Mouse (Mus musculus) hindbrain, postnatal 0 days (tissue): ENCODE results near the gene BC048562. TPM values are rescaled to one million over a fixed set of nuclear protein-coding genes. Genes with fewer than 3 reads are reported as not detected.

ENCODE experiments used
- ATAC-seq: fragments of 200-750 bp; cut with Nextera tagmentation; 2 replicates; pipeline ENCODE4 v1.8.0; 2017; ENCODE audit warnings: mild to moderate bottlenecking, moderate TSS enrichment, moderate library complexity
- DNase-seq: peaks from one replicate; pipeline ENCODE4 v3.0.0-alpha.2; 2015; ENCODE audit warnings: low spot score
- H3K27ac ChIP-seq: fragments of 300-500 bp; sonication (generic); 2 replicates; pipeline ENCODE4 v1.5.1; 2014; ENCODE audit warnings: mild to moderate bottlenecking
- H3K27me3 ChIP-seq: fragments of 300-500 bp; sonication (generic); 2 replicates; pipeline ENCODE4 v1.6.1; 2014; ENCODE audit warnings: low read length, mixed read lengths; ENCODE audit not compliant: insufficient read depth
- H3K36me3 ChIP-seq: fragments of 300-500 bp; sonication (generic); 2 replicates; pipeline ENCODE4 v1.6.1; 2014; ENCODE audit warnings: low read length, mixed read lengths; ENCODE audit not compliant: insufficient read depth
- H3K4me1 ChIP-seq: fragments of 300-500 bp; sonication (generic); 2 replicates; pipeline ENCODE4 v1.6.1; 2014; ENCODE audit warnings: antibody characterized with exemption, low read length, mixed read lengths; ENCODE audit not compliant: insufficient read depth
- H3K4me2 ChIP-seq: fragments of 300-500 bp; sonication (generic); 2 replicates; pipeline ENCODE4 v1.6.1; 2014; ENCODE audit warnings: low read depth, mild to moderate bottlenecking, low read length, moderate library complexity, mixed read lengths
- H3K4me3 ChIP-seq: fragments of 300-500 bp; sonication (generic); 2 replicates; pipeline ENCODE4 v1.5.1; 2014; ENCODE audit warnings: low read length
- H3K9ac ChIP-seq: fragments of 300-500 bp; sonication (generic); replicated peaks from 2 replicates; pipeline ENCODE4 v1.6.1; 2014; ENCODE audit warnings: mild to moderate bottlenecking, low read length, moderate library complexity, mixed read lengths
- H3K9me3 ChIP-seq: fragments of 300-500 bp; sonication (generic); 2 replicates; pipeline ENCODE4 v1.6.1; 2016; ENCODE audit warnings: low read length, mixed read lengths
- CTCF ChIP-seq: IDR thresholded peaks from 2 replicates; pipeline ENCODE4 v1.5.1; 2016; ENCODE audit warnings: antibody characterized with exemption, control low read depth, low read depth
- WGBS: fragments of 180-500 bp; shearing (Covaris S2); extraction: QIAGEN DNeasy Blood & Tissue Kit; methylation state at CpG from one replicate; pipeline ENCODE4 v1.1.7; 2014; 5-methylcytosine and 5-hydroxymethylcytosine counted together
- polyA plus RNA-seq: library from polyadenylated mRNA; unstranded; fragments of >200 nt; fragmentation: Nextera tagmentation; extraction: Ambion mirVana; gene quantifications from 2 replicates; pipeline ENCODE4 v1.2.1, GENCODE M21; 2015
- total RNA-seq: library from RNA; depleted of rRNA; stranded (reverse); fragments of >200 nt; gene quantifications from 2 replicates; pipeline ENCODE4 v1.2.3, GENCODE M21; 2014

BC048562 gene
- total and polyA plus RNA-seq, 2 experiments from 2014 or later, result not detected

DNA sequence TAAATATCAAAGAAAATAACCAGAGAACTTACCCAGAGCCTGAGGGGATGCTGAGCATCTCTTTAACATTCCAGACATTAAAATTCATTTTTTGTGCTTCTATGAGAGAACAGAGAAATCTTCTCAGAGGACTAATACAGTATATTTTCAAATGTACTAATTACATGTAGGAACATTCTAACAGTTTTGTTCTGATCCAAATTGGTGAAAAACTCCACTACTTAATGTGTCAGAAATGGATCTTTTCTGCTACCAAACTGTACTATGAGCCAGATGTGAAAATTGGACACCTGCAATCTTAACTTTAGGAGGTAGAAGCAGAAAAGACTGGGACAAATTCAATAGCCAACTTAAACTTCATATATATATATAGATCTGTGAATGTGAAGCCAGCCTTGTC, 7.9 kb upstream of the BC048562 start, which contains the start of gene Ccdc36:
Gene Ccdc36 (minus strand): TSS at position 101 of the 400 bp plus-strand sequence.
- TF ChIP-seq CTCF, result no peak
- no peak within 1 kb of the TSS for H3K4me3 ChIP-seq
- no peak within 1 kb of the TSS for H3K4me2 ChIP-seq
- no peak within 1 kb of the TSS for H3K9ac ChIP-seq
- no peaks in the 10 kb centered on the region for H3K27me3 ChIP-seq
- DNase-seq, result no peak
- no peak within 1 kb of the TSS for H3K27ac ChIP-seq
- no peak for ATAC-seq
- H3K36me3 ChIP-seq, result no peaks in the 10 kb centered on the region
- H3K4me1 ChIP-seq, result no peaks in the 10 kb centered on the region
- no peaks in the 10 kb centered on the region for H3K9me3 ChIP-seq

DNA sequence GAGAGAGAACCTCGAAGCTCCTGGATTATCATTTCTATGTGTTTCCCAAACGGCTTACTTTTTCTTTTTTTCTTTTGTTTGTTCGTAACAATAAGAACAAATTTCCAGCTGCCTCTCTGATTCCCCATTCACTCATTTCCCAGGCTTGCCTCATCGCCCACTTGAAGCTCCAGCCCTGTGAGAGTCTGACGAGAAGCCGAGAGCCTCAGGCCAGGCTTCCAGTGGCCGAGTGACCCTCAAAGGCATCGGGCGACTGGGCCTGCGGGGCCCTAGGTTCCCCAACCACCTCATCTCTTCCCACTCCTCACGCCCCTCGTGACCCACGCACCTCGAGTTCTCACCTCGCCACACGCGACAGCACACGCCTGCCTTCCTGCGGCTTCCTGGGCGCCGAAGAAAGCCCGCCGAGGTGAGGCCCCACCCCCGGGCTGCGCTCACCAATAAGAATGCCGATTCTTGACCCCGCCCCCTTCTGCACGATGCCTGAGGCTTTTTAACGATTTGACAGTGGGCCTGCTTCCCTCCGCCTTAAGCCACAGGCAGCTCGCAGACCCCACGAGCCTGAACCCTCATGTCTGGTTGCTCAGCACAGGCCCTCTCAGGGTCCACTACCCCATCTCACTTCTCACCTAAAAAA, 4.7 kb upstream of the BC048562 start:
- no peaks in the 10 kb centered on the region for H3K27me3 ChIP-seq
- ATAC-seq (peak; percentile 70; the same call in 1 of the 2 replicates), DNase-seq (peak; percentile 63)
- H3K27ac ChIP-seq, result no peak overlapping the region
- H3K36me3 ChIP-seq, result no peaks in the 10 kb centered on the region
- H3K9ac ChIP-seq, result no peak overlapping the region
- H3K4me1 ChIP-seq, result no peaks in the 10 kb centered on the region
- no peaks in the 10 kb centered on the region for H3K9me3 ChIP-seq
- H3K4me2 ChIP-seq, result peak overlapping the region; percentile 46
- peak overlapping the region; percentile 21 for H3K4me3 ChIP-seq
- 44% methylated on average over 32 of the region's 32 CpGs for WGBS
- no peak for TF ChIP-seq CTCF

DNA sequence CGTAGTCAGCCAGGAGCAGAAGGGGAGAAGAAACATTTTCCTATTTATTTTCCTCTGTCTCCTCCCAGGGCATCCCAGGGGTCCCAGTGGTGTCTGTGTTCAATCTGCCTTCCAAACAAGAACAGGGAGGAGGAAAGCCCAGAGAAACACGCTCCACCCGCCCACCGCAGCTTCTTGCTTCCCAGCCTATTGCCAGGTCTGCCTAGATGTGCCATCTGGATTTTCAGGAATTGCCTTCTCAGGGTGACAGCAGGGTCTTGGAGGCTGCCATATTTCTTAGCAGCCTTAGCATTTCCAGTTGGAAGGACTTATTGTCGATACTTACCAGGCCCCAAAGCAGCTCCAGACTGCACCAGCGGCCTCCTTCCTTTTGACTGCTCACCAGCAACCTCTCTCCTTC, 2.9 kb downstream of the BC048562 start:
- peaks cover 4% of the 10 kb centered on the region; the same call in 1 of the 2 replicates for H3K4me1 ChIP-seq
- DNase-seq (peak; percentile 52), ATAC-seq (no peak)
- H3K27me3 ChIP-seq, result no peaks in the 10 kb centered on the region
- H3K9ac ChIP-seq, result no peak overlapping the region
- no peak overlapping the region for H3K4me2 ChIP-seq
- no peaks in the 10 kb centered on the region for H3K36me3 ChIP-seq
- 59% methylated on average over 6 of the region's 6 CpGs for WGBS
- peak overlapping the region; percentile 11; the same call in 1 of the 2 replicates for H3K27ac ChIP-seq
- no peak for TF ChIP-seq CTCF
- no peak overlapping the region for H3K4me3 ChIP-seq
- no peaks in the 10 kb centered on the region for H3K9me3 ChIP-seq

DNA sequence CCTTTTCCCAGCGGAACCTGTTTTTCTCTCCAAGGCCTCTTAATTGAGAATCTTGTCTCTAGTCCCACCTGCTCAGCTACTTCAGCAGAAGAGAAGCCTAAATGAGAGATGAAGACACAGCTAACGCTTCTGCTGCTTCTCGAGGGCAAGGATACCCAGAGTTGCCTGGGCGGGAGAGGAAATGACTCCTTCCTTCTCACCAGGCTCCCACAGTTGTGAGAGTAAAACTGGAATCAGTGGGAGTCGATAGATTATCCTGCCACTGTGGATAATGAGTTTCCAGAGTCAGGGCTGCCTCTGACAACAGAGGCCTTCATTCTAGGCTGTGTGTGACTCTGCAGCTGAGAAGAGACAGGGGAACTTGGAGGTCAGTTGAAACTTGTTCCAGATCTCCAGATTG, 4.2 kb downstream of the BC048562 start:
- Histone ChIP-seq H3K4me2 (no peak overlapping the region), H3K9ac (no peak overlapping the region), H3K27ac (no peak overlapping the region), H3K4me1 (peaks cover 4% of the 10 kb centered on the region; the same call in 1 of the 2 replicates), H3K27me3 (no peaks in the 10 kb centered on the region), H3K9me3 (no peaks in the 10 kb centered on the region), H3K36me3 (no peaks in the 10 kb centered on the region), H3K4me3 (no peak overlapping the region)
- ATAC-seq (no peak), DNase-seq (no peak)
- WGBS, result 61% methylated on average over 5 of the region's 5 CpGs
- TF ChIP-seq CTCF, result no peak

DNA sequence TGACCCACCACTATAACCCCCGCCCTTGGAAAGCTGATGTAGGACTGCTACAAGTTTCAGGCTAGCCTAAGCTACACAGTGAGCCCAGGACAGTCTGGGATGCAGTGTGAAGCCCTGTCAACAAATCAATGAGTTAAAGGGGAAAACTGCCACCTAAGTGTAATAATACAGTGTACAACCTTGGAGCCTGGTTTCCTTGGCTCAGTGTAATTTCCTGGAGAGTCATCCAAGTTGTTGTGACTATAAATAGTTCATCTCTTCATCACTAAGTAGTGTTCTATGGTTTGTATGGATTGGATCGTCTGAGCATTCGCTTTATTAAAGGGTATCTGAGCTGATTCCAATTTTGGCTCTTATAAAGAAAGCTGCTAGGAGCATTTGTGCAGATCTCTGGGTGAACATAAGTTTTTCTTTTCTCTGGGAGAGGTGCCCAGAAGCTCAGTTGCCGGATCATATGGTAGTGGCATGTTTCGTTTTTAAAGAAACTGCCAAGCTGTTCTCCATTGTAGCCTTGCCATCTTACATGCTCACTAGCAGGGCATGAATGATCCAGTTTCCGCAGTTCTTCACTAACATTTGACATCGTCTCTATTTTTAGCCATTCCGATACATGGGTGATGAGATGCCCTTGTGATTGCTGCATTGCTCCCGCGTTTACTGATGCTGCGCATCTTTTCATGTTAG, 5.1 kb downstream of the BC048562 start:
- DNase-seq (no peak), ATAC-seq (no peak)
- Histone ChIP-seq H3K4me3 (no peak overlapping the region), H3K36me3 (no peaks in the 10 kb centered on the region), H3K9ac (no peak overlapping the region), H3K9me3 (no peaks in the 10 kb centered on the region), H3K4me1 (peaks cover 4% of the 10 kb centered on the region; the same call in 1 of the 2 replicates), H3K4me2 (no peak overlapping the region), H3K27ac (no peak overlapping the region), H3K27me3 (no peaks in the 10 kb centered on the region)
- no peak for TF ChIP-seq CTCF
- 66% methylated on average over 11 of the region's 11 CpGs for WGBS

DNA sequence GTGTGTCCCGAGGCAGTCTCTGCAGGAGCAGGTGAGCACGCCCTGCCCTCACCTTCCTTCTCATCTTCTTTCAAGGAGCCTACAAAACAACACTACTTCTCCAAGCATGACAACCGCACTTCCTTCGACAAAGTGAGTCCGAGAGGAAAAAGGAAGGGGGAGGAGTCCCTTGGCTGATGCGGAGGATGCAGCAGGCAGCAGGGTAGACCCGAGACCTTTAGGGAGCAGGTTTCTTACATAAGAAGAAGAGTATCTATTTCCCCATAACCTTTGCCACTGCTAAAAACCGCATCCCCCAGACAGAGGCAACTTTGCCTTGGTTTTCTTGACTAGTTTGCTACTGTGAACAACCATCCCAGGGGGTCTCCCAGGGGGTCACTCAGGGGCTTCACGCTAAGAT, 8.8 kb downstream of the BC048562 start:
- no peak overlapping the region for H3K9ac ChIP-seq
- H3K27me3 ChIP-seq, result no peaks in the 10 kb centered on the region
- H3K4me2 ChIP-seq, result no peak overlapping the region
- no peaks in the 10 kb centered on the region for H3K9me3 ChIP-seq
- WGBS, result 74% methylated on average over 9 of the region's 9 CpGs
- no peak overlapping the region for H3K27ac ChIP-seq
- peaks cover 5% of the 10 kb centered on the region; the same call in 1 of the 2 replicates for H3K36me3 ChIP-seq
- no peak for TF ChIP-seq CTCF
- DNase-seq (no peak), ATAC-seq (no peak)
- H3K4me3 ChIP-seq, result no peak overlapping the region
- H3K4me1 ChIP-seq, result peaks cover 9% of the 10 kb centered on the region

DNA sequence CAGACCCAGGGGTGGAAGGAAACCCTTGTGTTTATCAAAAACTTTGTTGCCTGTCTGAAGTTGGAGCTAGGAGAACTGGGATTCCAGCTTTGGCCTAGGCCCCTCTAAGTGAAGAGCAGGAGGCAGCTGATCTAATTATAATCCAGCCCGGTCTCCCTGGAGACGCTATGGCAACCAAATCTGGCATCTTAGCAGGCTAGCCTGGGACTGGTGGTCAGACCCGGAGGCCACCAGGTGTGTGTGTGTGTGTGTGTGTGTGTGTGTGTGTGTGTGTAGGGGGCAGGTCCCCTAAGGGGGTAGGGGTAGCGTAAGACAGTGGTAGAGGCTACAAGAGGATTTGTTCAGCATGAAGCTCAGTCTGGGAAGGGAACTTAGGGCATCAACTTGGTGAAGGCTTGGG, 13.6 kb downstream of the BC048562 start:
- Histone ChIP-seq H3K27me3 (no peaks in the 10 kb centered on the region), H3K4me2 (peak overlapping the region; percentile 79), H3K4me1 (peaks cover 27% of the 10 kb centered on the region), H3K4me3 (no peak overlapping the region), H3K9ac (0 out of 2 replicates have a peak overlapping the region, but pooled peaks have one; percentile 4), H3K27ac (peak overlapping the region; percentile 74; the same call in 1 of the 2 replicates), H3K36me3 (peaks cover 5% of the 10 kb centered on the region; the same call in 1 of the 2 replicates), H3K9me3 (no peaks in the 10 kb centered on the region)
- peak; percentile 44 for ATAC-seq
- DNase-seq, result peak; percentile 85
- WGBS, result 19% methylated on average over 4 of the region's 4 CpGs
- TF ChIP-seq CTCF, result no peak
